Mouse (Mus musculus) inflammation-experienced regulatory T-cells (primary cell): ENCODE measurements around the gene Olfr979. TPM values are rescaled to one million over a fixed set of nuclear protein-coding genes. Genes with fewer than 3 reads are reported as not detected.

ENCODE experiments used
- polyA plus RNA-seq, 2 experiments: library from polyadenylated mRNA; unstranded; fragments of 100-300 nt; shearing (Covaris generic); gene quantifications; one replicate each; pipeline ENCODE4 v1.2.1; 2017

Gene Olfr979
- not detected for polyA plus RNA-seq

DNA sequence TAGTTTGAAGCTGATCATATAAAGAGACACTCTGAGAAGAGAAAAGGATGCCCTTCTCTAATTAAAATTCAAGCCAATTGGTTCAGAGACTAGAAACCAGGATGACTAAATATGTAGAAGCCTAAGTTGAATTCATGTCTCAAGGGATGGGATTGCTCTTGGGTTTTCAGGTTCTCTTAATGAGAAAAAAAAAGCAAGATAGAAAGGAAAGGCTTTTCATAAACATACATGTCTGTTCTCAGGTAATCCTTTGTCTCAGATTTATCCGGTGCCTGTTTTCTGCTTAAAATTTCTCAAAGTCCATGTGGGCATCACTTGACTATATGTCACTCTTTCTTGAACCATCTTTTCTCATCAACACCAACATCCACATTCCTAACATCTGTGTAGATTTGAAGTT lies at the start of gene Olfr979:
TSS of gene Olfr979 (minus strand) at position 101 of the 400 bp plus-strand sequence.

DNA sequence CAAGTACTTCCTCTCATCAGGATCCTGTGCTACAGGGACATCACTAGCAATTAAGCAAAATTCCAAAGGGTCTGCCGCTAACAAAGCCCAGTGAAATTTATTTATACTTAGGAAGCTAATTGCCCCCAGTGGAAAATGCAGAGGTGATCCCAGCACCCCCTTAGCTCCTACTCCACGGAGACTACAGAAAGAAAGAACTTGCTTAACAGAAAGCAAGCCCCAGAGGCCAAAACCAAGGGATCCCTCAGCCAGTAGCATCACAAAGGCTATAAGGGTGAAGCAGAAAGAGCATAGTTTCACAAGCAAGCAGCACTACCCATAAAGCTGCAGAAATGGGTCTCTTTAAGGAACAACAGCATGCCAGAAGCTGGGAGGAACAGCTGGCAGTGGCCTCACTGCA lies 17.9 kb upstream of the Olfr979 start, which contains the start of gene Olfr981:
TSS of gene Olfr981 (plus strand) at position 301 of the 400 bp plus-strand sequence.

DNA sequence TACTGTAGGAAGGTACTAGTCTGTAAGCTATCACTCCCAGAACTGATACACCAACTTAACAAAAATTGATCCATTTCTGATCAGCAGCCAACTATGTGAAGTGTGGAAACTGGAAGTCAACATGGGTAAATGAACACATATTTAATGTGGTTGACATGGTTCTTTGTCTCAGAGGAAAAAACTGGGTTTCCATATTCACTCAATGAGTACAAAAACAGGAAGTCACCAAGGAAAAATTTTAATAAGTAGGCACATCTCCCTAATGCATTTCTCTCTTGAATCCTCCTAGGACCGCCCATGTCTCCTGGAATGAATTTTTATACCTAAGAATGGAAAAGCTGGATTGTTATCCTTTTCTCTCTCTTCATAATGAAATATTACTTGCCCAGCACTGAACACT lies 6.2 kb upstream of the Olfr979 start, which contains the start of gene Olfr980:
TSS of gene Olfr980 (minus strand) at position 101 of the 400 bp plus-strand sequence.

DNA sequence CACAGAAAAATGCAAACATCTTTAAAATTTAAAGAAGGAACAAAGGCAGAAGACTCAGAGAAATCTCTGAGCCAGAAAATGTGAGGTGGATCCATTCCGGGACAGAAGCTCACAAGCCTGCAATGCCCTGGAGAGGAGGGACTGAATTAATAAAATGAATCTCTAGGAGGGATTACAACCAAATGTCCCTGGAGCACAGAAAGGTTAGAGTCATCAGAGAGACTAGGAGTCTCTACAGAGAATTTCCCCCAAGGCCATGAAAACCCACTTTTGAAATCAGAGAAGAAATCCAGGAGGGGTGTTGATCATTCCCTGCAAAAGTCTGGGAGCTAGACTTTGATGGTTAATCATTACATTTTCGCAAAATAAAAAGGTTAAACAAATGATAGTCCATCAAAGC lies 11.5 kb downstream of the Olfr979 start, which contains the start of gene Olfr978:
TSS of gene Olfr978 (plus strand) at position 301 of the 400 bp plus-strand sequence.

DNA sequence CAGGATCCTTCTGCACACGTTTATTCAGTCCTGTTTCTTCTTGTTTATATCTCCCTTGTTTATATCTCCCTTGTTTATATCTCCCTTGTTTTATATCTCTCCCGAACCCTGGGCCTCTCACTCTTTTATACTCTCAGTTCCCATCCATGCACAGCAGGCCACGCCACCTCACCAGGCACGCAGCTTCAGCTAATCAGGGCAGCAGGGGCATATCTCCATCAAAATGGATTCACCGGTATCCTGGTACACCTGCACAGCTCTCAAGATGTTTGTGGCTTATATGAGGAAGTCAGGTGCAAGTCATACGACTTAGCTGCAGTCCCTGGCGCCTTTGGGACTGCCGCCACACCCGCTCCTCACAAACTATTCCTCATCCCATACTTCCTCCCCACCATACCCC lies 42.2 kb downstream of the Olfr979 start, which contains the start of gene Olfr976:
TSS of gene Olfr976 (minus strand) at position 101 of the 400 bp plus-strand sequence.

DNA sequence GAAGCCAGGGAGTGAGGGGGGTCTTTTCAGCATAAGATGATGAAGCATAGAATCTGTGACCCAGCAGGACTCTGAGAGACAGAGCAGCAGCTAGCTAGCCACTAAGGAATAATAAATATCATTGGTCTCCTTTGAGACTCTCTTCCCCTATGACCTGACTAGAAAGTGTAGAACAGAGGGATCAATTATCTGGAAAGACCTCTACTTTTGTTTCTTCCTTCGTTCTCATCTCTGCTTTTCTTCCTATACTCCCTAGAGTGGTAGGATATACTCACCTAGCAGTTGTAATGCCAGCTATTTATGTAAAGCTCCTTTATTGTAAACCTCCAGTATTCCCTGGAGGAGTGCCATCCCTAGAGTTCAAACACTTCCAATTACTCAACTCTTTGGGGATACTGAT lies 51.3 kb downstream of the Olfr979 start, which contains the start of gene Olfr975:
TSS of gene Olfr975 (minus strand) at position 101 of the 400 bp plus-strand sequence.

Other genes starting within 250 kb of the Olfr979 start
- not detected for gene Olfr968, start 220.2 kb downstream of the Olfr979 start, polyA plus RNA-seq
- gene Olfr969, start 212.5 kb downstream of the Olfr979 start, polyA plus RNA-seq, result 1 to 10 TPM in 1 of 2 experiments, under 1 TPM in 1; 0.10 to 1.1 TPM
- gene Olfr970, start 194.6 kb downstream of the Olfr979 start, polyA plus RNA-seq, result under 1 TPM; 0.13 to 0.45 TPM
- gene Olfr971, start 166.6 kb downstream of the Olfr979 start, polyA plus RNA-seq, result under 1 TPM in 1 of 2 experiments, not detected in 1; 0.23 TPM
- not detected for gene Olfr972, start 137.0 kb downstream of the Olfr979 start, polyA plus RNA-seq
- gene Olfr229, start 96.1 kb downstream of the Olfr979 start, polyA plus RNA-seq, result not detected
- under 1 TPM in 1 of 2 experiments, not detected in 1; 0.38 TPM for gene Olfr974, start 66.0 kb downstream of the Olfr979 start, polyA plus RNA-seq
- not detected for gene Olfr975, start 51.4 kb downstream of the Olfr979 start, polyA plus RNA-seq
- not detected for gene Olfr976, start 42.3 kb downstream of the Olfr979 start, polyA plus RNA-seq
- under 1 TPM in 1 of 2 experiments, not detected in 1; 0.37 TPM for gene Olfr978, start 11.4 kb downstream of the Olfr979 start, polyA plus RNA-seq
- not detected for gene Olfr980, start 6.1 kb upstream of the Olfr979 start, polyA plus RNA-seq
- under 1 TPM; 0.06 to 0.17 TPM for gene Olfr981, start 18.0 kb upstream of the Olfr979 start, polyA plus RNA-seq
- under 1 TPM; 0.24 to 0.27 TPM for gene Olfr982, start 70.4 kb upstream of the Olfr979 start, polyA plus RNA-seq
- not detected for gene Olfr983, start 90.1 kb upstream of the Olfr979 start, polyA plus RNA-seq
- under 1 TPM in 1 of 2 experiments, not detected in 1; 0.15 TPM for gene Olfr984, start 110.7 kb upstream of the Olfr979 start, polyA plus RNA-seq
- gene Olfr985, start 126.7 kb upstream of the Olfr979 start, polyA plus RNA-seq, result not detected
- not detected for gene Tmem225, start 144.7 kb upstream of the Olfr979 start, polyA plus RNA-seq
- gene Olfr986, start 177.5 kb upstream of the Olfr979 start, polyA plus RNA-seq, result under 1 TPM in 1 of 2 experiments, not detected in 1; 0.54 TPM
- gene Zfp202, start 188.9 kb upstream of the Olfr979 start, polyA plus RNA-seq, result 1 to 10 TPM; 2.9 TPM